Comparison of ENCODE assay signal across 10 mouse cellular contexts in the genomic region with DNA sequence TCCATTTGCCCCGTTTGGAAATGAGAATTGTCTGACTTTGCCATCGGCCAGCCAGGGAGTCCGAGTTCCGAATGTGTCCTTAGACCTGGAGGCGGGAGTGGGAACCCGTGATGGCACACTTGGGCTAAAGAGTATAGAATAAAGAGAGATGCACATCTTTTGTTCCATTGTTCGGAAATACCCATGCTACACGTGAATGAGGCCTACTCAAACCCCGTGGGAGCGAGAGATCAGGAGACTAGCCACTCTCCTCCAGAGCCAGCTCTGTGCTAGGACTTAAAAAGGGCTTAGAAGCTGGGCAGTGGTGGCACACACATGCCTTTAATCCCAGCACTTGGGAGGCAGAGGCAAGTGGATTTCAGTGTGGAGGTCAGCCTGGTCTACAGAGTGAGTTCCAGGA. TPM values are rescaled to one million over a fixed set of nuclear protein-coding genes. Genes with fewer than 3 reads are reported as not detected.
DNase-seq lines count a peak whose midpoint lies in the region; ATAC-seq and TF ChIP-seq lines count a peak whose summit lies in the region.
"Had no signal": no experiment of that assay in that cellular context is flagged by ENCODE, and none has a peak within 500 bp of the region (broad histone marks: within the 10 kb centered on the region; RNA-seq: fewer than 3 reads in every experiment).

No protein-coding gene starts in this region.

- DNase-seq in heart, adult 18-20 months = no peak
- DNase-seq in lung, postnatal 4 days = no peak
- no peak for DNase-seq in cerebellum, postnatal 25 days
- no peak for DNase-seq in retina, postnatal 1 day

- TF ChIP-seq POLR2A in olfactory bulb, adult 2 months (IDR thresholded peaks at IDR 0.05; ENCODE audit: insufficient read depth, low read depth, low read length) = no peak

- no peak overlapping the region; the same call in 1 of the 2 replicates for H3K9ac ChIP-seq in heart, embryonic 11.5 days (ENCODE audit: low read depth, low read length)
- no peak overlapping the region for H3K9ac ChIP-seq in lung, embryonic 15.5 days
- H3K9ac ChIP-seq in heart, embryonic 16.5 days (ENCODE audit: low read length) = peak overlapping the region; percentile 62
- H3K9ac ChIP-seq: neural tube, embryonic 12.5 days had no signal

- H3K27ac ChIP-seq in heart, embryonic 11.5 days (ENCODE audit: low read depth, low read length) = peak overlapping the region; percentile 99
- H3K27ac ChIP-seq in lung, embryonic 15.5 days = peak overlapping the region; percentile 90
- peak overlapping the region; percentile 95 for H3K27ac ChIP-seq in heart, embryonic 16.5 days (ENCODE audit: low read length)
- peak overlapping the region; percentile 85 for H3K27ac ChIP-seq in olfactory bulb, adult 2 months (ENCODE audit: insufficient read depth, low read depth, low read length)
- H3K27ac ChIP-seq: neural tube, embryonic 12.5 days had no signal

- no peak overlapping the region for H3K4me3 ChIP-seq in heart, embryonic 11.5 days (ENCODE audit: low read depth, low read length)
- no peak overlapping the region for H3K4me3 ChIP-seq in lung, embryonic 15.5 days
- H3K4me3 ChIP-seq in heart, embryonic 16.5 days (ENCODE audit: low read length) = no peak overlapping the region
- no peak overlapping the region for H3K4me3 ChIP-seq in olfactory bulb, adult 2 months (ENCODE audit: insufficient read depth, low read depth, low read length)
- H3K4me3 ChIP-seq: neural tube, embryonic 12.5 days had no signal

- TF ChIP-seq CTCF in olfactory bulb, adult 2 months (IDR thresholded peaks at IDR 0.05; ENCODE audit: insufficient read depth, low read depth, low read length) = no peak

- H3K9me3 ChIP-seq in heart, embryonic 11.5 days (replicated peaks; ENCODE audit: control insufficient read depth, low read length) = no peaks in the 10 kb centered on the region
- no peaks in the 10 kb centered on the region for H3K9me3 ChIP-seq in lung, embryonic 15.5 days
- H3K9me3 ChIP-seq in heart, embryonic 16.5 days (replicated peaks; ENCODE audit: control insufficient read depth, low read length) = no peaks in the 10 kb centered on the region
- H3K9me3 ChIP-seq: neural tube, embryonic 12.5 days had no signal

- no peak overlapping the region for H3K4me2 ChIP-seq in heart, embryonic 11.5 days
- H3K4me2 ChIP-seq in lung, embryonic 15.5 days = no peak overlapping the region
- H3K4me2 ChIP-seq in heart, embryonic 16.5 days (ENCODE audit: low read depth, low read length) = no peak overlapping the region
- H3K4me2 ChIP-seq: neural tube, embryonic 12.5 days had no signal

- peaks cover 86% of the 10 kb centered on the region for H3K4me1 ChIP-seq in heart, embryonic 11.5 days (ENCODE audit: control insufficient read depth, insufficient read depth, low read length)
- H3K4me1 ChIP-seq in lung, embryonic 15.5 days = peaks cover 85% of the 10 kb centered on the region
- H3K4me1 ChIP-seq in heart, embryonic 16.5 days (ENCODE audit: control insufficient read depth, insufficient read depth, low read length) = peaks cover 89% of the 10 kb centered on the region
- peaks cover 45% of the 10 kb centered on the region for H3K4me1 ChIP-seq in olfactory bulb, adult 2 months (ENCODE audit: control insufficient read depth, insufficient read depth, low read length)

- peaks cover 6% of the 10 kb centered on the region; the same call in 1 of the 2 replicates for H3K36me3 ChIP-seq in heart, embryonic 11.5 days (ENCODE audit: control insufficient read depth, insufficient read depth, low read length)
- no peaks in the 10 kb centered on the region for H3K36me3 ChIP-seq in lung, embryonic 15.5 days
- H3K36me3 ChIP-seq in heart, embryonic 16.5 days (ENCODE audit: control insufficient read depth, insufficient read depth) = no peaks in the 10 kb centered on the region

- ATAC-seq in heart, embryonic 11.5 days (replicated peaks; ENCODE audit: insufficient number of reproducible peaks, low FRiP score, low TSS enrichment) = no peak
- ATAC-seq in lung, embryonic 15.5 days (ENCODE audit: borderline replicate concordance, extremely low read depth, low FRiP score, low TSS enrichment) = no peak
- ATAC-seq in heart, embryonic 16.5 days (replicated peaks; ENCODE audit: extremely low read depth, insufficient read depth, low FRiP score) = no peak
- ATAC-seq: CD4-positive, CD25-positive, alpha-beta regulatory T cell, adult 4 months had no signal

- no peaks in the 10 kb centered on the region for H3K27me3 ChIP-seq in heart, embryonic 11.5 days (ENCODE audit: control insufficient read depth, insufficient read depth, low read length)
- H3K27me3 ChIP-seq in lung, embryonic 15.5 days = no peaks in the 10 kb centered on the region
- no peaks in the 10 kb centered on the region for H3K27me3 ChIP-seq in heart, embryonic 16.5 days (ENCODE audit: control insufficient read depth, insufficient read depth, low read length)
- H3K27me3 ChIP-seq: neural tube, embryonic 12.5 days had no signal

- WGBS in heart, embryonic 11.5 days (ENCODE audit: insufficient replicate concordance) = 86% methylated on average over 10 of the region's 10 CpGs
- 84% methylated on average over 10 of the region's 10 CpGs for WGBS in lung, embryonic 15.5 days
- 81% methylated on average over 10 of the region's 10 CpGs for WGBS in heart, embryonic 16.5 days
- WGBS in olfactory bulb, adult 2 months = 81% methylated on average over 10 of the region's 10 CpGs

RNA-seq across cellular contexts. Expression of a gene that starts 10.3 kb away (rescaled TPM):
- polyA plus RNA-seq in heart, embryonic 11.5 days (2014; fragmentation: Nextera tagmentation; extraction: Ambion mirVana) = 9.6 and 13.1 TPM in 2 replicates
- 1 to 10 TPM; 7.2 to 8.4 TPM for total RNA-seq in heart, adult 18-20 months (2021)
- 20.4 and 22.5 TPM in 2 replicates for polyA plus RNA-seq in lung, embryonic 15.5 days (2015; fragmentation: Nextera tagmentation; extraction: Ambion mirVana)
- polyA plus RNA-seq in heart, embryonic 16.5 days (2015; fragmentation: Nextera tagmentation; extraction: Ambion mirVana) = 11.5 and 13.1 TPM in 2 replicates
- not detected in 2 replicates for polyA plus RNA-seq in olfactory bulb, adult 2 months (2012; ENCODE audit: insufficient read depth, insufficient read length, low replicate concordance, missing spikeins)

RNA-seq across cellular contexts. Expression of a gene that starts 18.7 kb away (rescaled TPM):
- 0.11 TPM in 1 of 2 replicates, not detected in the other for polyA plus RNA-seq in heart, embryonic 11.5 days (2014; fragmentation: Nextera tagmentation; extraction: Ambion mirVana)
- total RNA-seq in heart, adult 18-20 months (2021) = under 1 TPM; 0.41 to 0.77 TPM
- 0.11 and 0.15 TPM in 2 replicates for polyA plus RNA-seq in lung, embryonic 15.5 days (2015; fragmentation: Nextera tagmentation; extraction: Ambion mirVana)
- 0.21 and 0.28 TPM in 2 replicates for polyA plus RNA-seq in heart, embryonic 16.5 days (2015; fragmentation: Nextera tagmentation; extraction: Ambion mirVana)
- not detected in 2 replicates for polyA plus RNA-seq in olfactory bulb, adult 2 months (2012; ENCODE audit: insufficient read depth, insufficient read length, low replicate concordance, missing spikeins)

RNA-seq across cellular contexts. Expression of a gene that starts 22.9 kb away (rescaled TPM):
- 29.6 and 34.3 TPM in 2 replicates for polyA plus RNA-seq in heart, embryonic 11.5 days (2014; fragmentation: Nextera tagmentation; extraction: Ambion mirVana)
- 10 to 100 TPM; 17.4 to 18.8 TPM for total RNA-seq in heart, adult 18-20 months (2021)
- 42.8 and 43.2 TPM in 2 replicates for polyA plus RNA-seq in lung, embryonic 15.5 days (2015; fragmentation: Nextera tagmentation; extraction: Ambion mirVana)
- polyA plus RNA-seq in heart, embryonic 16.5 days (2015; fragmentation: Nextera tagmentation; extraction: Ambion mirVana) = 29.9 and 30.0 TPM in 2 replicates
- not detected in 2 replicates for polyA plus RNA-seq in olfactory bulb, adult 2 months (2012; ENCODE audit: insufficient read depth, insufficient read length, low replicate concordance, missing spikeins)

RNA-seq across cellular contexts. Expression of a gene that starts 27.6 kb away (rescaled TPM):
- 34.5 and 36.0 TPM in 2 replicates for polyA plus RNA-seq in heart, embryonic 11.5 days (2014; fragmentation: Nextera tagmentation; extraction: Ambion mirVana)
- total RNA-seq in heart, adult 18-20 months (2021) = 10 to 100 TPM; 17.2 to 17.9 TPM
- 43.4 and 54.1 TPM in 2 replicates for polyA plus RNA-seq in lung, embryonic 15.5 days (2015; fragmentation: Nextera tagmentation; extraction: Ambion mirVana)
- polyA plus RNA-seq in heart, embryonic 16.5 days (2015; fragmentation: Nextera tagmentation; extraction: Ambion mirVana) = 38.6 and 41.7 TPM in 2 replicates
- not detected in 2 replicates for polyA plus RNA-seq in olfactory bulb, adult 2 months (2012; ENCODE audit: insufficient read depth, insufficient read length, low replicate concordance, missing spikeins)

RNA-seq across cellular contexts. Expression of a gene that starts 35.8 kb away (rescaled TPM):
- 23.1 and 27.5 TPM in 2 replicates for polyA plus RNA-seq in heart, embryonic 11.5 days (2014; fragmentation: Nextera tagmentation; extraction: Ambion mirVana)
- total RNA-seq in heart, adult 18-20 months (2021) = 1 to 10 TPM; 2.4 to 2.6 TPM
- polyA plus RNA-seq in lung, embryonic 15.5 days (2015; fragmentation: Nextera tagmentation; extraction: Ambion mirVana) = 35.1 and 37.5 TPM in 2 replicates
- 22.6 and 25.7 TPM in 2 replicates for polyA plus RNA-seq in heart, embryonic 16.5 days (2015; fragmentation: Nextera tagmentation; extraction: Ambion mirVana)
- not detected in 2 replicates for polyA plus RNA-seq in olfactory bulb, adult 2 months (2012; ENCODE audit: insufficient read depth, insufficient read length, low replicate concordance, missing spikeins)

Comparison
In these comparisons a context has a peak if more than half of its experiments do, and no peak if none do; other contexts are left out.
1. RNA of a gene that starts 10.3 kb away (polyA plus RNA-seq): 20.4 to 22.5 TPM in lung, embryonic 15.5 days, 11.5 to 13.1 TPM in heart, embryonic 16.5 days and 9.6 to 13.1 TPM in heart, embryonic 11.5 days; not detected in olfactory bulb, adult 2 months; every median in the first group is over 10 times any median in the second.
2. RNA of a gene that starts 22.9 kb away (polyA plus RNA-seq): 42.8 to 43.2 TPM in lung, embryonic 15.5 days, 29.9 to 30.0 TPM in heart, embryonic 16.5 days and 29.6 to 34.3 TPM in heart, embryonic 11.5 days; not detected in olfactory bulb, adult 2 months; every median in the first group is over 10 times any median in the second.
3. Peak in every context shown above with its lines, with median percentiles within 50 percentile points of each other: H3K27ac ChIP-seq.